Mouse (Mus musculus): Measurements from ENCODE around the gene Gabbr2. TPM values are rescaled to one million over a fixed set of nuclear protein-coding genes. Genes with fewer than 3 reads are reported as not detected.

Gabbr2 gene
- polyA plus RNA-seq, 1 experiment from 2014 or later, result 13.3 TPM

Other genes starting within 250 kb of the Gabbr2 start
- gene Anks6, start 65.6 kb upstream of the Gabbr2 start, polyA plus RNA-seq (2015; fragmentation: Nextera tagmentation; extraction: Ambion mirVana), result 3.0 and 4.1 TPM in 2 replicates
- 0.97 and 1.1 TPM in 2 replicates for gene Galnt12, start 100.0 kb upstream of the Gabbr2 start, polyA plus RNA-seq (2015; fragmentation: Nextera tagmentation; extraction: Ambion mirVana)
- 3.4 and 4.7 TPM in 2 replicates for gene Col15a1, start 216.3 kb upstream of the Gabbr2 start, polyA plus RNA-seq (2015; fragmentation: Nextera tagmentation; extraction: Ambion mirVana)